Mouse (Mus musculus): ENCODE data around the gene Osbp2. TPM values are rescaled to one million over a fixed set of nuclear protein-coding genes. Genes with fewer than 3 reads are reported as not detected.

Gene Osbp2
- polyA plus RNA-seq, 1 experiment from 2014 or later: 0.76 TPM

DNA sequence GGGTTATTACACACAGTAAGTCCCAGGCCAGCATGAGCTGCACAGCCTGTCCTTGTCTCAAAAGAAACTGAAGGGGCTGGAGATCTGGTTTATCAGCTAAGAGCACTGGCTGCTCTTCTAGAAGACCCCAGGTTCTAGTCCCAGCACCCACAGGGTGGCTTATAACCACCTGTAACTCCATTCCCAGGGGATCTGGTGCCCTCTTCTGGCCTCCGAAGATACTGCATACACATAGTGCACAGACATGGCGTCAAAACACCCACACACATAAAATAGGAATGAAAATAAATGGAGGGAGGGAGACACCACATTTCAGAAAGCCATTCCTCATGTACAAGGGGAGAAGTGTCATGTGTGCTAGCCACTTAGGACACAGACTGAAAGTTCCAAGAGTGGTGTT lies 59.1 kb downstream of the Osbp2 start:
- Histone ChIP-seq H3K4me1 (no peaks in the 10 kb centered on the region), H3K27me3 (no peaks in the 10 kb centered on the region), H3K4me3 (no peak overlapping the region), H3K9ac (no peak overlapping the region), H3K4me2 (replicated peaks) (no peak overlapping the region), H3K9me3 (peaks cover 4% of the 10 kb centered on the region; the same call in 1 of the 2 replicates), H3K27ac (no peak overlapping the region), H3K36me3 (no peaks in the 10 kb centered on the region)
- ATAC-seq (ENCODE audit: low FRiP score, low read depth): no peak
- 90% methylated on average over 2 of the region's 2 CpGs for WGBS

DNA sequence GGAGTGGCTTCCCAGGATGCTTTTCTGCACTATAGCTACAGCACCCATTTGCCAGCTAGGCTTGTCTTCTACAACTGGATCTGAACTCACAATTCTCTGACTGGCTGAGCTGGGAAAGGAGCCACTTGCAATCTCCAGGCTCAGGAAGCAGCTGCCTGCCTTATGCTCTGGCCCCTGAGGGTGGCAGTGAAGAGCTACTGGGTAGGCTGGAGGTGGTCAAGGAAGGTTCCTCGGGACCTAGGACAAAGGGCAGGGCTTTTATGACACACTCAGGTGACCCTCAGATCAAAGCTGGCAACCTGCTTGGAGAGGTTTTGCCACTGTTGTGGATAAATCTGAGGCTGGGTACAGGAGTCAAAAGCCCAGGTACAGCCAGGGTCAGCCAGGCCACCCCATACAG lies 61.6 kb downstream of the Osbp2 start:
- H3K36me3 ChIP-seq: no peaks in the 10 kb centered on the region
- H3K9ac ChIP-seq: no peak overlapping the region
- WGBS: 14% methylated on average over 1 of the region's 1 CpGs
- H3K4me1 ChIP-seq: no peaks in the 10 kb centered on the region
- H3K27ac ChIP-seq: no peak overlapping the region
- H3K9me3 ChIP-seq: peaks cover 4% of the 10 kb centered on the region; the same call in 1 of the 2 replicates
- H3K27me3 ChIP-seq: no peaks in the 10 kb centered on the region
- H3K4me3 ChIP-seq: no peak overlapping the region
- H3K4me2 ChIP-seq (replicated peaks): no peak overlapping the region
- ATAC-seq (ENCODE audit: low FRiP score, low read depth): no peak

DNA sequence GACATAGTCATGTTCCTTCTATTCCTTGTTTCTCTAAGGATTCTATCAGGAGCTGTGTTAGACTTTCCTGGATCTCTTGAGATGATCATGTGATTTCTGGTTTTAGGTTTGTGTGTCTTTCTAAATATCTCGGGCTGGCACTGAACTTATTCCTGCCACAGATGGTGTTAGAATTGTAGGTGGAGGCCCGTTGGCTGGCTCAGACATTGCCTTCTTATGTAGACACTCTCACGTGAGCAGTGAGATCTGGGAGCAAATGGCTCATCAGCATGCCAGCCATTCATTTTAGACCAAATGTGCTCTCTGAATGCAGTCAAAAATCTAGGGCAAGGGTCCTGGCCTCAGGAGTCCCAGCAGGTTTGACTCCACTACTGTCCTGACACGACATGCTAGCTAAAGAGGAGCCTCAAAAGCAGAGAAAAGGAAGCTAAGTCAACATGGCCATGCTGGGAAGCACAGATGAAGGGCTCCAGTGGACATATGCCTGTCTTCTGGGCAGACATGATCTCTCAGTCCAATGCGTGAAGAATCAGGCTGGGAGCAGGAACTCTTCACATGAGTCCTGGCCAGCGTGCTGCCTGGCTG lies 66.0 kb downstream of the Osbp2 start:
- no peak overlapping the region for H3K9ac ChIP-seq
- no peak for ATAC-seq (ENCODE audit: low FRiP score, low read depth)
- H3K27me3 ChIP-seq: no peaks in the 10 kb centered on the region
- no peaks in the 10 kb centered on the region for H3K4me1 ChIP-seq
- no peak overlapping the region for H3K4me2 ChIP-seq (replicated peaks)
- no peak overlapping the region for H3K27ac ChIP-seq
- no peaks in the 10 kb centered on the region for H3K36me3 ChIP-seq
- no peaks in the 10 kb centered on the region; the same call in 1 of the 2 replicates for H3K9me3 ChIP-seq
- WGBS: 88% methylated on average over 6 of the region's 6 CpGs
- H3K4me3 ChIP-seq: no peak overlapping the region

- no peak overlapping the region for H3K4me2 ChIP-seq (replicated peaks)
- H3K9me3 ChIP-seq: no peaks in the 10 kb centered on the region; the same call in 1 of the 2 replicates
- no peak overlapping the region for H3K9ac ChIP-seq
- H3K4me1 ChIP-seq: no peaks in the 10 kb centered on the region
- no peak overlapping the region for H3K4me3 ChIP-seq
- ATAC-seq (ENCODE audit: low FRiP score, low read depth): no peak
- H3K36me3 ChIP-seq: no peaks in the 10 kb centered on the region
- H3K27ac ChIP-seq: no peak overlapping the region
- no peaks in the 10 kb centered on the region for H3K27me3 ChIP-seq
Observed at GRCm38 (mm10) chr11:3790736-3791135, 73.0 kb downstream of the Osbp2 start.

GRCm38 (mm10) chr11:3789919-3790318 lies 73.8 kb downstream of the Osbp2 start:
- ATAC-seq (ENCODE audit: low FRiP score, low read depth): no peak
- 74% methylated on average over 3 of the region's 3 CpGs for WGBS

DNA sequence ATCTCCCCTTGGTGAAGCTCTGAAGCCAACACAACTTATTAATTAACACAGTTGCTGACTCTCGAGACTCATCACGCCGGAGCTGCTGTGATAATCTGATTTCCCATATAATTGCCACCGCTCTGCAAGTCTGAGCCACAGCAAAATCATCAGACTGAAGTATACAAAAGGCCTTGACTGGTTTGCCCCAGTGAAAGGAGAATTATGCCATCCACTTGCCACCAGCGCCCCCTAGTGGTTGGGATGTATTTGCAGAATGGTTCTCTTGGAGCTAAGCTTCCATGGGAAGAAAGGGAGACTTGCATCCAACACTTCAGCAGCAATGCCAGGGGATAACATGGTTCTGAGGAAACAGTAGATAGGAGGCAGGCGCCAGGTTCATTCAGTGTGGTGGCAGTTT lies 77.1 kb downstream of the Osbp2 start:
- H3K9me3 ChIP-seq: no peaks in the 10 kb centered on the region
- H3K36me3 ChIP-seq: no peaks in the 10 kb centered on the region
- no peaks in the 10 kb centered on the region for H3K4me1 ChIP-seq
- no peak overlapping the region for H3K4me3 ChIP-seq
- H3K27ac ChIP-seq: no peak overlapping the region
- ATAC-seq (ENCODE audit: low FRiP score, low read depth): no peak
- no peaks in the 10 kb centered on the region for H3K27me3 ChIP-seq
- H3K9ac ChIP-seq: no peak overlapping the region
- WGBS: 30% methylated on average over 6 of the region's 6 CpGs
- H3K4me2 ChIP-seq (replicated peaks): no peak overlapping the region

More at GRCm38 (mm10) chr11:3789919-3790318, 73.8 kb downstream of the Osbp2 start:
- no peak overlapping the region for H3K27ac ChIP-seq
- H3K4me2 ChIP-seq (replicated peaks): no peak overlapping the region
- H3K27me3 ChIP-seq: no peaks in the 10 kb centered on the region
- H3K9me3 ChIP-seq: no peaks in the 10 kb centered on the region; the same call in 1 of the 2 replicates
- no peaks in the 10 kb centered on the region for H3K4me1 ChIP-seq
- no peak overlapping the region for H3K9ac ChIP-seq
- no peak overlapping the region for H3K4me3 ChIP-seq
- no peaks in the 10 kb centered on the region for H3K36me3 ChIP-seq

GRCm38 (mm10) chr11:3775263-3775644 lies 88.4 kb downstream of the Osbp2 start:
- no peak overlapping the region for H3K4me2 ChIP-seq (replicated peaks)
- 47% methylated on average over 4 of the region's 4 CpGs for WGBS
- peaks cover 60% of the 10 kb centered on the region for H3K27me3 ChIP-seq
- peaks cover 10% of the 10 kb centered on the region for H3K4me1 ChIP-seq
- H3K4me3 ChIP-seq: no peak overlapping the region
- H3K9me3 ChIP-seq: no peaks in the 10 kb centered on the region
- H3K9ac ChIP-seq: no peak overlapping the region
- ATAC-seq (ENCODE audit: low FRiP score, low read depth): no peak
- no peak overlapping the region for H3K27ac ChIP-seq
- H3K36me3 ChIP-seq: no peaks in the 10 kb centered on the region

GRCm38 (mm10) chr11:3774463-3775262 lies 89.0 kb downstream of the Osbp2 start:
- ATAC-seq (ENCODE audit: low FRiP score, low read depth): no peak
- no peaks in the 10 kb centered on the region for H3K36me3 ChIP-seq
- no peak overlapping the region for H3K27ac ChIP-seq
- H3K9ac ChIP-seq: no peak overlapping the region
- H3K4me2 ChIP-seq (replicated peaks): peak overlapping the region; percentile 62
- H3K27me3 ChIP-seq: peaks cover 60% of the 10 kb centered on the region
- peak overlapping the region; percentile 33 for H3K4me3 ChIP-seq
- H3K4me1 ChIP-seq: peaks cover 10% of the 10 kb centered on the region
- WGBS: 1% methylated on average over 56 of the region's 56 CpGs
- H3K9me3 ChIP-seq: no peaks in the 10 kb centered on the region

GRCm38 (mm10) chr11:3773782-3774462 lies 89.8 kb downstream of the Osbp2 start:
- H3K4me2 ChIP-seq (replicated peaks): peak overlapping the region; percentile 62
- H3K27ac ChIP-seq: no peak overlapping the region
- WGBS: 48% methylated on average over 6 of the region's 6 CpGs
- ATAC-seq (ENCODE audit: low FRiP score, low read depth): no peak
- no peaks in the 10 kb centered on the region for H3K9me3 ChIP-seq
- H3K9ac ChIP-seq: no peak overlapping the region
- peaks cover 60% of the 10 kb centered on the region for H3K27me3 ChIP-seq
- peak overlapping the region; percentile 33 for H3K4me3 ChIP-seq
- H3K4me1 ChIP-seq: peaks cover 10% of the 10 kb centered on the region
- no peaks in the 10 kb centered on the region for H3K36me3 ChIP-seq

- 75% methylated on average over 8 of the region's 8 CpGs for whole genome bisulfite sequencing
- Histone ChIP-seq H3K9ac (no peak overlapping the region), H3K27me3 (peaks cover 60% of the 10 kb centered on the region), H3K9me3 (no peaks in the 10 kb centered on the region), H3K27ac (no peak overlapping the region), H3K4me1 (peaks cover 10% of the 10 kb centered on the region), H3K4me2 (replicated peaks) (no peak overlapping the region), H3K4me3 (no peak overlapping the region), H3K36me3 (no peaks in the 10 kb centered on the region)
- no peak for ATAC-seq (ENCODE audit: low FRiP score, low read depth)
Observed at GRCm38 (mm10) chr11:3773136-3773535, 90.6 kb downstream of the Osbp2 start.

- H3K4me1 ChIP-seq: peaks cover 10% of the 10 kb centered on the region
Observed at GRCm38 (mm10) chr11:3771348-3771747, 92.4 kb downstream of the Osbp2 start.

GRCm38 (mm10) chr11:3767830-3768229 lies 95.9 kb downstream of the Osbp2 start:
- H3K27me3 ChIP-seq: peaks cover 29% of the 10 kb centered on the region
- no peak overlapping the region for H3K4me2 ChIP-seq (replicated peaks)
- no peak overlapping the region for H3K9ac ChIP-seq
- 85% methylated on average over 5 of the region's 5 CpGs for WGBS
- no peak for ATAC-seq (ENCODE audit: low FRiP score, low read depth)
- H3K27ac ChIP-seq: no peak overlapping the region
- H3K36me3 ChIP-seq: no peaks in the 10 kb centered on the region
- no peaks in the 10 kb centered on the region for H3K4me1 ChIP-seq
- no peaks in the 10 kb centered on the region for H3K9me3 ChIP-seq
- H3K4me3 ChIP-seq: no peak overlapping the region

More at GRCm38 (mm10) chr11:3771348-3771747, 92.4 kb downstream of the Osbp2 start:
- H3K36me3 ChIP-seq: no peaks in the 10 kb centered on the region
- WGBS: 48% methylated on average over 6 of the region's 6 CpGs
- no peak overlapping the region for H3K4me3 ChIP-seq
- H3K9me3 ChIP-seq: no peaks in the 10 kb centered on the region
- H3K27ac ChIP-seq: no peak overlapping the region
- peaks cover 48% of the 10 kb centered on the region for H3K27me3 ChIP-seq
- no peak overlapping the region for H3K4me2 ChIP-seq (replicated peaks)
- H3K9ac ChIP-seq: no peak overlapping the region
- no peak for ATAC-seq (ENCODE audit: low FRiP score, low read depth)

Measured in limb, embryonic 13.5 days (tissue).